Mouse (Mus musculus) ES-Bruce4 (cell line): Measurements from ENCODE around the gene Ube2k.

Experiments
- CTCF ChIP-seq: IDR thresholded peaks from one replicate; pipeline ENCODE4 v1.8.1; 2011; ENCODE audit warnings: low read depth, low read length
- POLR2A ChIP-seq: IDR thresholded peaks from one replicate; pipeline ENCODE4 v1.8.1; 2011; ENCODE audit warnings: low read length; ENCODE audit not compliant: insufficient read depth

DNA sequence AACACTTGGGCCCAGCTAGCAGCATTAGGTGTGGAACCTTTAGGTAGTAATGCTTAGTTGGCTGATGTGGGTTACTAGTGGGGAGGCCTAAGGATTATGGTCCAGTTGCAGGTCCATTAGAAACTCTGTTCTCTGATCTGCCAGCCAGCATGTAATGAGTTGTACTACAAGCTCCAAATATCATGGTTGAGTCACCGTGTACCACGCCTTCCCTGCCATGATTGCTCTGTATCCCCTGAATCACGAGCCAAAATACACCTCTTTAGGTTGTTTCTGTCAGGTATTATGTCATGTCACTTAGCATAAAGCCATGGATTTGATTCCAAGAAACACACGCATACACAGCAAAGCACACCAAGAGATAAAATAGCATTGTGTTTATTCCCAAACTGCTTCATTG is 12.2 kb upstream of the Ube2k start:
- TF ChIP-seq CTCF (no peak), POLR2A (no peak)
